ENCODE assay signal across 14 mouse cellular contexts in genomic region chr4:124562721-124563120, GRCm38 (mm10). TPM values are rescaled to one million over a fixed set of nuclear protein-coding genes. Genes with fewer than 3 reads are reported as not detected.
DNase-seq lines count a peak whose midpoint lies in the region; ATAC-seq and TF ChIP-seq lines count a peak whose summit lies in the region.
"Had no signal": no experiment of that assay in that cellular context is flagged by ENCODE, and none has a peak within 500 bp of the region (broad histone marks: within the 10 kb centered on the region; RNA-seq: fewer than 3 reads in every experiment).

No protein-coding gene starts in this region.

- ATAC-seq in heart, postnatal 0 days (ENCODE audit: insufficient read depth, low read depth), result no peak
- ATAC-seq in lung, postnatal 0 days, result no peak
- peak; percentile 87 for ATAC-seq in forebrain, embryonic 16.5 days
- no peak for ATAC-seq in liver, embryonic 12.5 days
- ATAC-seq: activated CD4-positive, CD25-positive, alpha-beta regulatory T cell, adult 4 months had no signal

- H3K4me2 ChIP-seq in heart, postnatal 0 days (ENCODE audit: low read depth, low read length), result no peak overlapping the region
- H3K4me2 ChIP-seq in lung, postnatal 0 days (replicated peaks; ENCODE audit: low read depth, low read length), result no peak overlapping the region
- no peak overlapping the region for H3K4me2 ChIP-seq in forebrain, embryonic 16.5 days (ENCODE audit: low read length)
- no peak overlapping the region for H3K4me2 ChIP-seq in liver, embryonic 12.5 days
- H3K4me2 ChIP-seq: limb, embryonic 12.5 days had no signal

- DNase-seq in heart, postnatal 0 days (ENCODE audit: low spot score), result no peak
- no peak for DNase-seq in heart, adult 18-20 months
- no peak for DNase-seq in lung, postnatal 0 days (ENCODE audit: low spot score)
- no peak for DNase-seq in lung, postnatal 10 days
- DNase-seq in spleen, postnatal 10 days (ENCODE audit: low spot score in 2 of 2), result no peak
- DNase-seq in spleen, postnatal 4 days (ENCODE audit: low spot score in 2 of 2), result no peak
- DNase-seq: kidney, adult 8-10 months; lung, postnatal 36 days had no signal

- no peaks in the 10 kb centered on the region; the same call in 1 of the 2 replicates for H3K27me3 ChIP-seq in heart, postnatal 0 days (ENCODE audit: control insufficient read depth, insufficient read depth, low read length)
- no peaks in the 10 kb centered on the region for H3K27me3 ChIP-seq in lung, postnatal 0 days (replicated peaks; ENCODE audit: insufficient read depth, low read length)
- no peaks in the 10 kb centered on the region for H3K27me3 ChIP-seq in forebrain, embryonic 16.5 days (replicated peaks; ENCODE audit: control insufficient read depth, insufficient read depth, low read length)
- peaks cover 29% of the 10 kb centered on the region for H3K27me3 ChIP-seq in liver, embryonic 12.5 days (replicated peaks)

- H3K27ac ChIP-seq in heart, postnatal 0 days (ENCODE audit: low read depth), result no peak overlapping the region
- no peak overlapping the region for H3K27ac ChIP-seq in lung, postnatal 0 days (ENCODE audit: low read length)
- peak overlapping the region; percentile 75 for H3K27ac ChIP-seq in forebrain, embryonic 16.5 days (ENCODE audit: low read length)
- H3K27ac ChIP-seq in liver, embryonic 12.5 days, result no peak overlapping the region
- H3K27ac ChIP-seq: limb, embryonic 12.5 days had no signal

- H3K4me1 ChIP-seq in heart, postnatal 0 days (ENCODE audit: control insufficient read depth, insufficient read depth), result no peaks in the 10 kb centered on the region
- H3K4me1 ChIP-seq in lung, postnatal 0 days (ENCODE audit: insufficient read depth, low read depth, low read length), result no peaks in the 10 kb centered on the region
- peaks cover 19% of the 10 kb centered on the region for H3K4me1 ChIP-seq in forebrain, embryonic 16.5 days (replicated peaks; ENCODE audit: control insufficient read depth, insufficient read depth, low read length)
- H3K4me1 ChIP-seq in liver, embryonic 12.5 days, result no peaks in the 10 kb centered on the region

- 46% methylated on average over 7 of the region's 7 CpGs for WGBS in heart, postnatal 0 days
- WGBS in lung, postnatal 0 days, result 59% methylated on average over 7 of the region's 7 CpGs
- 25% methylated on average over 7 of the region's 7 CpGs for WGBS in forebrain, embryonic 16.5 days
- WGBS in liver, embryonic 12.5 days (ENCODE audit: insufficient replicate concordance), result 59% methylated on average over 7 of the region's 7 CpGs

- H3K9ac ChIP-seq in heart, postnatal 0 days (replicated peaks; ENCODE audit: low read depth, low read length), result no peak overlapping the region
- no peak overlapping the region for H3K9ac ChIP-seq in lung, postnatal 0 days (replicated peaks; ENCODE audit: low read depth)
- no peak overlapping the region for H3K9ac ChIP-seq in forebrain, embryonic 16.5 days (replicated peaks; ENCODE audit: low read depth, low read length)
- no peak overlapping the region for H3K9ac ChIP-seq in liver, embryonic 12.5 days
- H3K9ac ChIP-seq: limb, embryonic 12.5 days had no signal

- H3K36me3 ChIP-seq in heart, postnatal 0 days (replicated peaks; ENCODE audit: control insufficient read depth, insufficient read depth, low read length), result no peaks in the 10 kb centered on the region
- H3K36me3 ChIP-seq in lung, postnatal 0 days (ENCODE audit: insufficient read depth, low read length), result no peaks in the 10 kb centered on the region
- H3K36me3 ChIP-seq in forebrain, embryonic 16.5 days (ENCODE audit: control insufficient read depth, insufficient read depth), result no peaks in the 10 kb centered on the region
- no peaks in the 10 kb centered on the region for H3K36me3 ChIP-seq in liver, embryonic 12.5 days
- H3K36me3 ChIP-seq: limb, embryonic 12.5 days had no signal

- peak; percentile 27 for TF ChIP-seq CTCF in heart, postnatal 0 days (IDR thresholded peaks at IDR 0.05; ENCODE audit: low read depth)
- 0 out of 2 replicates have a peak, but pooled peaks have one; percentile 14 for TF ChIP-seq CTCF in lung, postnatal 0 days (IDR thresholded peaks at IDR 0.05)

- TF ChIP-seq EP300 in heart, postnatal 0 days (IDR thresholded peaks at IDR 0.05; ENCODE audit: low read depth), result no peak
- TF ChIP-seq EP300 in lung, postnatal 0 days (IDR thresholded peaks at IDR 0.05), result no peak

- no peaks in the 10 kb centered on the region for H3K9me3 ChIP-seq in heart, postnatal 0 days (replicated peaks; ENCODE audit: control insufficient read depth, low read length)
- no peaks in the 10 kb centered on the region for H3K9me3 ChIP-seq in lung, postnatal 0 days (ENCODE audit: low read length)
- no peaks in the 10 kb centered on the region for H3K9me3 ChIP-seq in forebrain, embryonic 16.5 days (ENCODE audit: control insufficient read depth, low read length)
- no peaks in the 10 kb centered on the region for H3K9me3 ChIP-seq in liver, embryonic 12.5 days (replicated peaks)
- H3K9me3 ChIP-seq: limb, embryonic 12.5 days had no signal

- no peak overlapping the region for H3K4me3 ChIP-seq in heart, postnatal 0 days (ENCODE audit: low read depth, low read length)
- H3K4me3 ChIP-seq in lung, postnatal 0 days (ENCODE audit: low read depth, low read length), result no peak overlapping the region
- no peak overlapping the region for H3K4me3 ChIP-seq in forebrain, embryonic 16.5 days (replicated peaks; ENCODE audit: low read length)
- no peak overlapping the region for H3K4me3 ChIP-seq in liver, embryonic 12.5 days
- H3K4me3 ChIP-seq: limb, embryonic 12.5 days had no signal

RNA-seq across cellular contexts. Expression of gene 3100002H09Rik, which starts 47.9 kb away (rescaled TPM):
- total RNA-seq in heart, postnatal 0 days (2014; rRNA removed; ENCODE audit: low replicate concordance), result not detected in 2 replicates
- polyA plus RNA-seq in heart, postnatal 0 days (2015; fragmentation: Nextera tagmentation; extraction: Ambion mirVana), result not detected in 2 replicates
- not detected for total RNA-seq in heart, adult 18-20 months (2021)
- polyA plus RNA-seq in lung, postnatal 0 days (2015; fragmentation: Nextera tagmentation; extraction: Ambion mirVana), result not detected in 2 replicates
- polyA plus RNA-seq in forebrain, embryonic 16.5 days (2015; fragmentation: Nextera tagmentation; extraction: Ambion mirVana), result 1.1 and 1.7 TPM in 2 replicates
- not detected in 2 replicates for polyA plus RNA-seq in liver, embryonic 12.5 days (2016; fragmentation: Nextera tagmentation; extraction: Ambion mirVana)
- total RNA-seq: neutrophil, adult 5-6 weeks had no signal
- polyA plus RNA-seq: activated CD4-positive, CD25-positive, alpha-beta regulatory T cell, adult 4 months; heart, embryonic 14.5 days; limb, embryonic 12.5 days had no signal
